Mouse (Mus musculus): ENCODE results near the gene Tceal8. TPM values are rescaled to one million over a fixed set of nuclear protein-coding genes. Genes with fewer than 3 reads are reported as not detected.

Gene Tceal8
- total RNA-seq, 2 experiments from 2014 or later = 103 to 119 TPM

- DNase-seq = no peak
Measured at GRCm38 (mm10) chrX:136127038-136127743, 45.0 kb downstream of the Tceal8 start.

Small RNA genes lying within 50 kb of the gene (microRNA-seq; reads per million reads assigned to microRNA genes)
- 0 reads per million in 2 experiments for gene Mir6383

Other genes with a start within 250 kb of the Tceal8 start
- gene Arxes2, start 178.5 kb downstream of the Tceal8 start, total RNA-seq (2021) = 10 to 100 TPM; 13.0 to 17.1 TPM
- gene Arxes1, start 139.0 kb downstream of the Tceal8 start, total RNA-seq (2021) = 1 to 10 TPM; 4.2 to 5.2 TPM
- 1 to 10 TPM; 1.9 to 9.6 TPM for gene Bex2, start 104.1 kb downstream of the Tceal8 start, total RNA-seq (2021)
- gene Nxf3, start 87.1 kb downstream of the Tceal8 start, total RNA-seq (2021) = not detected
- gene Bex4, start 33.3 kb downstream of the Tceal8 start, total RNA-seq (2021) = 10 to 100 TPM; 47.1 to 56.8 TPM
- 10 to 100 TPM; 18.0 to 23.2 TPM for gene Tceal5, start 31.5 kb upstream of the Tceal8 start, total RNA-seq (2021)
- gene Tceal7, start 42.4 kb upstream of the Tceal8 start, total RNA-seq (2021) = 10 to 100 TPM; 24.0 to 86.2 TPM
- gene Bex1, start 43.2 kb upstream of the Tceal8 start, total RNA-seq (2021) = 100 to 1,000 TPM; 145 to 157 TPM
- gene Tceal9, start 72.7 kb upstream of the Tceal8 start, total RNA-seq (2021) = 100 to 1,000 TPM; 210 to 224 TPM
- 100 to 1,000 TPM; 191 to 204 TPM for gene Bex3, start 97.9 kb upstream of the Tceal8 start, total RNA-seq (2021)